Mouse (Mus musculus): Measurements from ENCODE around the gene Msgn1. TPM values are rescaled to one million over a fixed set of nuclear protein-coding genes. Genes with fewer than 3 reads are reported as not detected.
A peak's percentile ranks its signal among the peaks of the same experiment; 100 is the strongest.

Gene Msgn1
- not detected in 2 replicates for polyA plus RNA-seq (2015; fragmentation: Nextera tagmentation; extraction: Ambion mirVana)

DNA sequence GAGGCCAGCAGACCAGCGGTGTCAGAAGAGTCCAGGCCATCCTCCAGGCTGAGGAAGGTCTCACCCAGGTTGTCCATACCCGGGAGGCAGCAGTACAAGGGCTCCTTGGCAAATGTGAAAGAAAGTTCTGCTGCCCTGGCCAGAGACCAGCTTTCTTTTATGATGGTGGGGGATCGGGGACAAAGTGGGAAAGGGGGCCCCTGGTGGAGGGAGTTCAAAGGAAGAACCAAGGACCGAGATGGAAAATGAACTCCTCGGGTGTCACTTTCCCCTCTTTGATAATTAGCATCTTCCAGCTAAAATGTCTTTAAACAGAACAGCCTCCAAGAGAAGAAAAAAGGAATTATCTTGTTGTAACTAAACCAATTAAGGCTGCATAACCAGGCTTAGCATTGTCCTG lies at the start of gene Msgn1:
Msgn1 (minus strand) TSS at position 101 of the 400 bp plus-strand sequence.
- no peaks in the 10 kb centered on the region for H3K9me3 ChIP-seq
- H3K27me3 ChIP-seq (replicated peaks), result no peaks in the 10 kb centered on the region; the same call in 1 of the 2 replicates
- H3K4me2 ChIP-seq, result no peak within 1 kb of the TSS
- H3K27ac ChIP-seq (replicated peaks), result no peak within 1 kb of the TSS
- ATAC-seq (ENCODE audit: extremely low read depth, insufficient number of reproducible peaks, low FRiP score, low TSS enrichment), result no peak
- WGBS, result 45% methylated on average over 5 of the region's 5 CpGs
- no peaks in the 10 kb centered on the region for H3K36me3 ChIP-seq
- no peak within 1 kb of the TSS for H3K9ac ChIP-seq
- H3K4me3 ChIP-seq, result no peak within 1 kb of the TSS
- peaks cover 25% of the 10 kb centered on the region for H3K4me1 ChIP-seq

DNA sequence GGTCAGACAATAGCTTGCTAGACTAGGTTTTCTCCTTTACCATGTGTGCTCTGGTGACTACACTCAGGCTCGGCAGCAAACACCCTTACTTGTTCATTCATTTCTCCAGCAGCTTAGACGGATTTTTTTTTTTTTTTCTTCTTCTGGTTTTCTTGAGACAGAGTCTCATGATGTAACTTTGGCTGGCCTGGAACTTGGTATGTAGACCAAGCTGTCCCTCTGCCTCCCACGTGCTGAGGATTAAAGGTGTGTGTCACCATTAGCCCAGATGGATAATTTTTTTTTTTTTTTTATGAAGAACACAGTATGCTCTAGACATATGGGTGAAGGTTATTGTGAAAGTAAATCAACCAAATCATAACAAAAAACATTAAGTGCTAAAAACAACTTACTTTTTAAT lies 41.5 kb upstream of the Msgn1 start:
- ATAC-seq (ENCODE audit: extremely low read depth, insufficient number of reproducible peaks, low FRiP score, low TSS enrichment), result no peak
- H3K9ac ChIP-seq, result no peak overlapping the region

DNA sequence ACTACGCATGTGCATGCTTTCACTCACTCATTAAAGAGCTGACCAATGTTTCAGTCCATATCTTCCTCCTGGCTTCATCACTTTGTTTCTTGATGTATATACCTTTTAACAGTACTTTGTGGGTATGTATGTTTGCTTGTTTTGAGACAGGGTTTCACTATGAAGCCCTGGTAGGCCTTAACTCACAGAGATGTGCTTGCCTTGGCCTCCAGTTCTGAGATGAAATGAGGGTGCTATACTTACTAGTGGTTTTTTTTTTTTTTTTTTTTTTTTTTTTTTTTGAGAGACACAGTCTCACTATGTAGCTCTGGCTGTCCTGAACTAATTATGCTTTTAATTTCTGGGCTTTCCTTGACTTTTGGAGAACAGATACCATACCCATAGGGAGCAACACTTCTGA lies 38.7 kb upstream of the Msgn1 start:
- H3K27me3 ChIP-seq (replicated peaks), result no peaks in the 10 kb centered on the region
- WGBS, result 98% methylated on average over 1 of the region's 1 CpGs
- H3K9me3 ChIP-seq, result no peaks in the 10 kb centered on the region
- H3K9ac ChIP-seq, result no peak overlapping the region
- H3K4me1 ChIP-seq, result no peaks in the 10 kb centered on the region
- H3K27ac ChIP-seq (replicated peaks), result no peak overlapping the region
- no peak for ATAC-seq (ENCODE audit: extremely low read depth, insufficient number of reproducible peaks, low FRiP score, low TSS enrichment)
- H3K4me3 ChIP-seq, result no peak overlapping the region
- H3K4me2 ChIP-seq, result no peak overlapping the region
- peaks cover 63% of the 10 kb centered on the region for H3K36me3 ChIP-seq

More for the DNA sequence above, 41.5 kb upstream of the Msgn1 start:
- Histone ChIP-seq H3K9me3 (no peaks in the 10 kb centered on the region), H3K27ac (replicated peaks) (no peak overlapping the region), H3K36me3 (peaks cover 61% of the 10 kb centered on the region), H3K4me2 (no peak overlapping the region), H3K4me3 (no peak overlapping the region), H3K27me3 (replicated peaks) (no peaks in the 10 kb centered on the region), H3K4me1 (no peaks in the 10 kb centered on the region)
- WGBS, result 73% methylated on average over 3 of the region's 3 CpGs

DNA sequence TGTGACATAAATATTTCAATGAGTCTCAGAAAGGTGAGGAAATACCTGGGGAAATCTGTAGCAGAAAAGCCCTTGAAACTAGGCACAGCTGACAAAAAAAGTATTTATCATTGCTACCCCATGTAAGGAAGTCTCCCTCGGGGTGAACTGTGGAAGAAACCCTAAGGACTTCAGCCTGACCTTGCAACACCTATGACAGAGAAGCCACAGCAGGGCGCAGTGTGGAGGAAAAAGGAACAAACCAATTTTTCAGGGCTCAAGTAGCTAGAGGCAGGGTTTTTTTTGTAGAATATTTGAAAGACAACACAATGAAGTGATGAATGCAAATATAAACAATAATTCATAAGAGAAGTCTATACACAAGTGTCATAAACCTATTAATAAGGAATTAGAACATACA lies 27.2 kb upstream of the Msgn1 start:
- Histone ChIP-seq H3K27ac (replicated peaks) (no peak overlapping the region), H3K9me3 (no peaks in the 10 kb centered on the region), H3K36me3 (peaks cover 5% of the 10 kb centered on the region), H3K4me2 (no peak overlapping the region), H3K4me1 (peaks cover 10% of the 10 kb centered on the region; the same call in 1 of the 2 replicates), H3K9ac (no peak overlapping the region), H3K4me3 (no peak overlapping the region), H3K27me3 (replicated peaks) (no peaks in the 10 kb centered on the region)
- 55% methylated on average over 2 of the region's 2 CpGs for WGBS
- no peak for ATAC-seq (ENCODE audit: extremely low read depth, insufficient number of reproducible peaks, low FRiP score, low TSS enrichment)

DNA sequence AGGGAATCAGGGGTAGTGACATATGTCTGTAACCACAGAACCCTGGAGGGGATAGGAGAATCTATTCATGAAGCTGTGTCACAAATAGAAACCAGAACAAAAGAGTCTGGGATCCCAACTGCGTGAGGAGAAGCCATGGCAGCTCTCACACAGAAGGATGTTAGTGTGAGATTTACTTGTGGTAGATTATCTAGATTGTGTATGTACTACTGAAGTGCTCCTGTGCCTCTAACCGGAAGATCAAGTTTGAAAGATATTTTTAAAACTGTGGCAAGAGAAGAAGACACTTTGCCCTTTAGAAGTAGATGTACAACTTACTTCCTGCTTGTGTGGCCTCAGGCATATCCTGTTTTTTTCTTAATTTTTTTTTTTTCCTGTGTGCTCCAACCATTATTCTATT lies 21.5 kb upstream of the Msgn1 start:
- no peak overlapping the region for H3K4me3 ChIP-seq
- H3K9ac ChIP-seq, result no peak overlapping the region
- ATAC-seq (ENCODE audit: extremely low read depth, insufficient number of reproducible peaks, low FRiP score, low TSS enrichment), result no peak
- H3K9me3 ChIP-seq, result no peaks in the 10 kb centered on the region
- peaks cover 34% of the 10 kb centered on the region for H3K4me1 ChIP-seq
- H3K36me3 ChIP-seq, result no peaks in the 10 kb centered on the region
- no peaks in the 10 kb centered on the region for H3K27me3 ChIP-seq (replicated peaks)
- H3K4me2 ChIP-seq, result no peak overlapping the region
- WGBS, result 51% methylated on average over 2 of the region's 2 CpGs
- H3K27ac ChIP-seq (replicated peaks), result no peak overlapping the region

DNA sequence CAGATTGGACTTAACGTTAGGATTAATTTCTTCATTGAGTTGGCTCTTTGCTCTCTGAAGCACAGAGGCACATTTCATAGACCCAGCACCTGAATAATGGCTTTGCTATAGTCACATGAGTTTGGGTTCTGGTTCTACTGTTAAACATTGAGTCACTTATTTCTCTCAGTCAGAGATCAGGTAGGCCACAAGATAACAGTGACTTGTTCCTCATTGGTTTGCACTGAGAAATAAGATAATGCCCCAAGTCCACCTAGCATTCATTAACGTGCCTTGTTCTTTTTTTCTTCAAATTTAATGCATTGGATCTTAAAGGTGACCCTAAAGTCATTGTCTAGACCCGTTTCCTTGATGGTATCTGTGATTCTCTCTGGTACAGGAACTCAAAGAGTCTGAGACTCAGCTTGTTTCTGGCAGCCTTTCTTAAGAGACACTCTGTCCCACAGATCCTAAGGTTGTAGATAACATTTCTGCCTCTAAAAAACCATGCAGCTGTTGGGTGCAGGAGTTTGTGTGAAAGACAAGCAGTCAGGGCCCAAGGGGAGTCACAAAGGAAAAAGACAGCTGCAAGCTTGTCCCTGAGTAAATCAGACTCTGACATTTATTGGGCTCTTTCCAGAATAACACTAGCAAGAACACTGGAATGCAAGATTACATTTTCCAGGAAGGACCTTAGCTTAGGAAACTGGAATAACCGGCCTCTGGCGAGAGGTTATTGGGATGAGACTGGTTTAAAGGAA lies 17.9 kb upstream of the Msgn1 start:
- no peak for ATAC-seq (ENCODE audit: extremely low read depth, insufficient number of reproducible peaks, low FRiP score, low TSS enrichment)
- Histone ChIP-seq H3K9me3 (no peaks in the 10 kb centered on the region), H3K27me3 (replicated peaks) (no peaks in the 10 kb centered on the region), H3K36me3 (no peaks in the 10 kb centered on the region), H3K27ac (replicated peaks) (peak overlapping the region; percentile 26; the same call in 1 of the 2 replicates), H3K9ac (no peak overlapping the region), H3K4me2 (no peak overlapping the region), H3K4me1 (peaks cover 53% of the 10 kb centered on the region), H3K4me3 (no peak overlapping the region)
- 51% methylated on average over 5 of the region's 5 CpGs for WGBS

DNA sequence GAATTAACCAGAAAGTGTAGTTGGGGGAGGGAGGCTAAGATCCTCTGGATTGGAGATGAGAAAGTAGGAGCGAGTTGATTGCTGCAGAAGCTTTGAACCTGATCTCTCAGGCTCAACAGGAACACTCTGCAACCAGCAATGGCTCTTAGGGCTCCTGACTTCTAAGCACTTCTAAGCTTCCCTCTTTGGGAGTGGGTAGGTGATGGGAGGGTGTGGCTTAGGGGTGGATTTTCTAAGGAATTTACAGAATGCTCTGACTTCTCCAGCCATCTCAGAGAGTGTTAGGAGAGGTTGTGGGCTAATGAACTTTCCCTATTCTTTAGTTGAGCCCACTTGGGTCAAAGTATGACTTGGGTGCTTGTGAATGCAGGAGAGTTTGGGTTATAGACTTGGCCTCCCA lies 17.4 kb upstream of the Msgn1 start:
- Histone ChIP-seq H3K4me2 (no peak overlapping the region), H3K4me1 (peaks cover 56% of the 10 kb centered on the region), H3K4me3 (no peak overlapping the region), H3K27me3 (replicated peaks) (no peaks in the 10 kb centered on the region), H3K27ac (replicated peaks) (no peak overlapping the region), H3K36me3 (no peaks in the 10 kb centered on the region), H3K9ac (no peak overlapping the region), H3K9me3 (no peaks in the 10 kb centered on the region)
- WGBS, result 82% methylated on average over 1 of the region's 1 CpGs
- no peak for ATAC-seq (ENCODE audit: extremely low read depth, insufficient number of reproducible peaks, low FRiP score, low TSS enrichment)

DNA sequence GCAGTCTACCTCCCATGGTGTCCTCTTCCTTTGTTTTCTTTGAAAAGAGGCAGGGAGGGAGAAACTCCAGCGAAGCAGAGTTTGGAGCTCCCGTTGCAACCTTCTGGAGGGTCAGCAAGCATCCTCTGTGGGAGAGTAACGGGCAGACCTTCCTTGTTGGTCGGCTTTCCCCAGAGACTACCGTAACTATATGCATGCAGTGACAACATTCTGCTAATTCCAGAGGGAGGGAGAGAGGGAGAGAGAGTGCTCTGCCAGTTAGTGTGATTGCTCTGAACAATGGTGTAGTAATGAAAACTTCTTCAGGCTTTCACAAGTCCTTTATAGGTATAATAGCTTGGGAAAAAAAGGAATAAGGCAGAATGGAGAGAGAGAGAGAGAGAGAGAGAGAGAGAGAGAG lies 15.9 kb upstream of the Msgn1 start:
- WGBS, result under 1% methylated on average over 5 of the region's 5 CpGs
- Histone ChIP-seq H3K9ac (no peak overlapping the region), H3K9me3 (no peaks in the 10 kb centered on the region), H3K4me1 (peaks cover 54% of the 10 kb centered on the region), H3K4me3 (peak overlapping the region; percentile 17; the same call in 1 of the 2 replicates), H3K36me3 (no peaks in the 10 kb centered on the region), H3K27ac (replicated peaks) (peak overlapping the region; percentile 40; the same call in 1 of the 2 replicates), H3K4me2 (peak overlapping the region; percentile 59), H3K27me3 (replicated peaks) (no peaks in the 10 kb centered on the region)
- no peak for ATAC-seq (ENCODE audit: extremely low read depth, insufficient number of reproducible peaks, low FRiP score, low TSS enrichment)

DNA sequence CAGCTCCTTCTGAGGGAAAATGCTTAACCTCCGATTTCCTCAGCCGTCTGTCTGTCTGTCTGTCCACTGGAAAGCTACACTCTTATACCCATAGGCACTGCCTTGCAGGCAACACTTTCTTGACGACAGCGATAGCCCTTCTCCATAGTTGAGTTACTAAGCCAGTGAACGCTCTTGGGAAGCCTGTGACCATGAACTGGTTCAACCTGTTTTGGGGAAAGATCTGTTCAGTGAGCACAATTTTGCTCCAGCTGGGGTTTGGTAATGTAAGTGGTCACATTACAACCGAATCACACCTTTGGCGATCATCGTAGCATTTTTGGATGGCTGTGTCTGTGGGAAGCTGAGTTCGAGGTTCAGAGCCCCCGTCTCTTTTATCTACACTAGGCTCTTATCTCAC lies 14.3 kb upstream of the Msgn1 start:
- no peak overlapping the region for H3K27ac ChIP-seq (replicated peaks)
- no peaks in the 10 kb centered on the region for H3K36me3 ChIP-seq
- H3K27me3 ChIP-seq (replicated peaks), result no peaks in the 10 kb centered on the region
- H3K9me3 ChIP-seq, result no peaks in the 10 kb centered on the region
- H3K4me1 ChIP-seq, result peaks cover 54% of the 10 kb centered on the region
- 63% methylated on average over 10 of the region's 10 CpGs for WGBS
- ATAC-seq (ENCODE audit: extremely low read depth, insufficient number of reproducible peaks, low FRiP score, low TSS enrichment), result no peak
- no peak overlapping the region for H3K4me2 ChIP-seq
- no peak overlapping the region for H3K4me3 ChIP-seq
- H3K9ac ChIP-seq, result no peak overlapping the region

DNA sequence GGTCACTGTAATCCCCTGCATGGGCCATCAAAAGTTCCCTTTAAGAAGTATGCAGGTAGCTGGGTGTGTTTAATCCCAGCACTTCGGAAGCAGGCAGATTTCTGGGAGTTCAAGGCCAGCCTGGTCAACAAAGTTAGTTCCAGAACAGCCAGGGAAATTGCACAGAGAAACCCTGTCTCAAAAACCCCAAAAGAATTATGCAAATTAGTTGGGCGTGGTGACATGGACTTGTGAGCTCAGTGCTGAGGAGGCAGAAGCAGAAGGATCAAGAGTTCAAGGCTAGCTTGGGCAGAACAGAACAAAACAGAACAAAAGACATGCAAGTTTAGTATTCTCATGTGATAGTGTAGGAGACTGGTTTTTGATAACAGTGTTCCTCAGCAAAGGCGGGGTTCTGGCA lies 13.8 kb upstream of the Msgn1 start:
- Histone ChIP-seq H3K36me3 (no peaks in the 10 kb centered on the region), H3K9ac (no peak overlapping the region), H3K9me3 (no peaks in the 10 kb centered on the region), H3K4me2 (no peak overlapping the region), H3K4me1 (peaks cover 54% of the 10 kb centered on the region), H3K27me3 (replicated peaks) (no peaks in the 10 kb centered on the region), H3K4me3 (no peak overlapping the region), H3K27ac (replicated peaks) (peak overlapping the region; percentile 73)
- ATAC-seq (ENCODE audit: extremely low read depth, insufficient number of reproducible peaks, low FRiP score, low TSS enrichment), result no peak
- WGBS, result 64% methylated on average over 3 of the region's 3 CpGs

DNA sequence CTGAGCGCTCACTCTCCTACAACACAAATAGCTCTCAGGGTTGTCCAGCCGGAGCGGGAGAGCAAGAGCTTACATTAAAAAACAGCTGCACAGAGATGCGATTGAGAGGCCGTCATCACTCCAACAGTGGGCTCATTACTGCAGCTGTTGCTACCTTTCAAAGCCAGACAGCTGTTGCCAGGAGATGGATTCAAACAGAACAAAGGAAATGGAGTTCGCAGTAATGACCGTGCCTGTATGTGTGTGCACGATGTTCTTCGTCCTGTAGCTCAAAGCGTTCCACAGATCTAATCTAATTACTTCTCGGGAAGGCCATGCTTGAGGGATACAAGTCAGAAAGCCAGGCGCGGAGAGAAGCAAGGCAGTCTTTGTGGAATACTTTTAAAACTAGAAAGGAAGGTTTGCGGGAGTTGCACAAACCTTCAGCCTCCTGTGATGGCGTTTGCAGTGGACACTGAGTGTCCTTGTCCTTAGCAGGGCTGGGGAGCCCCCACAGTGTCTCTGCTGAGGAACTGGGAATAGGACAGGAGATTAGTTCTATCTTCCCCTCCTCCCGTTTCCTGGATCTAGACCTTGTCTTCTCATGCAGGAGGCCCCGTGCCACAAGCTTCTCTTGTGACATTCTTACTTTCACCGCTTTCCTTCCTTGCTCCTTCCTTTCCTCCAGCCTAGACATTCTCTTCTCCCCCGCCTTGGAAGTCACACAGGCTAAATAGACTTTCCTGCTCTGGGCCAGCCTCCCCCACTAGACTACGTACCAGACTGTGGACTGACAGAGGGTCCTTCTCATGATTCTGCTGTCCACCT lies 13.0 kb upstream of the Msgn1 start:
- WGBS, result 38% methylated on average over 20 of the region's 20 CpGs
- no peak for ATAC-seq (ENCODE audit: extremely low read depth, insufficient number of reproducible peaks, low FRiP score, low TSS enrichment)

More for the DNA sequence above, 13.0 kb upstream of the Msgn1 start:
- peak overlapping the region; percentile 30; the same call in 1 of the 2 replicates for H3K9ac ChIP-seq
- H3K36me3 ChIP-seq, result no peaks in the 10 kb centered on the region
- H3K9me3 ChIP-seq, result no peaks in the 10 kb centered on the region
- no peaks in the 10 kb centered on the region for H3K27me3 ChIP-seq (replicated peaks)
- peak overlapping the region; percentile 73 for H3K27ac ChIP-seq (replicated peaks)
- H3K4me3 ChIP-seq, result no peak overlapping the region
- H3K4me1 ChIP-seq, result peaks cover 49% of the 10 kb centered on the region
- peak overlapping the region; percentile 47 for H3K4me2 ChIP-seq
